Mouse (Mus musculus): ENCODE measurements around the gene Tsfm. TPM values are rescaled to one million over a fixed set of nuclear protein-coding genes. Genes with fewer than 3 reads are reported as not detected.

Gene Tsfm
- polyA plus RNA-seq, 1 experiment from 2014 or later, result 37.1 TPM

DNA sequence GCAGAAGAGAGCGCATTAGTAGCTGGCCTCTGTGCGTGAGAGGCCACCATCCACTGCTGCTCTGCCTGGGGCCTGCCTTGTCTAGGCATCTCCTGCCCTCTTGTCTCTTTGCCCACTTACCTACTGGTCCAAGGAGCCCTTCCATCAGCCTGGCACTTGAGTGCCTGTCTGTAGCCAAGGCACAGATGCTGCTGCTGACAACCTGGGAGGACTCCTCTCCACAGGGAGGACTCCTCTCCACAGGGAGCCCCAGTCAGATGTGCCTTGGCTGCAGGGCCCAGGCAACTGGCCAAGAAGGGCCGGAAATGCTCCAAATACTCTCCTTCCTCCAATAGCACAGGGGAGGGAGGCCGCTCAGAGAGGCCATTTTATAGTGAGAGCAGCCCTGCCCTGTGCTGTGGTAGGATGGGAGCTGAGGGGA is 44.1 kb downstream of the Tsfm start:
- H3K4me3 ChIP-seq (ENCODE audit: low read depth, low read length), result no peak overlapping the region
- no peak overlapping the region for H3K4me2 ChIP-seq (ENCODE audit: low read depth, low read length)
- H3K36me3 ChIP-seq (ENCODE audit: control insufficient read depth, insufficient read depth), result peaks cover under 1% of the 10 kb centered on the region
- H3K4me1 ChIP-seq (ENCODE audit: control insufficient read depth, low read depth, low read length), result peaks cover 61% of the 10 kb centered on the region
- peak overlapping the region; percentile 33; the same call in 1 of the 2 replicates for H3K27ac ChIP-seq (ENCODE audit: low read length)
- peak; percentile 30 for ATAC-seq (ENCODE audit: low read depth)
- 75% methylated on average over 4 of the region's 4 CpGs for WGBS (ENCODE audit: insufficient replicate concordance)
- no peaks in the 10 kb centered on the region for H3K9me3 ChIP-seq (replicated peaks; ENCODE audit: control insufficient read depth, low read length)
- H3K9ac ChIP-seq (ENCODE audit: low read depth, low read length), result no peak overlapping the region
- H3K27me3 ChIP-seq (ENCODE audit: control insufficient read depth, insufficient read depth, low read depth, low read length), result no peaks in the 10 kb centered on the region

- no peak overlapping the region for H3K9ac ChIP-seq (ENCODE audit: low read depth, low read length)
- no peak overlapping the region for H3K27ac ChIP-seq (ENCODE audit: low read length)
- H3K9me3 ChIP-seq (replicated peaks; ENCODE audit: control insufficient read depth, low read length), result no peaks in the 10 kb centered on the region
These were observed 45.1 kb downstream of the Tsfm start for GRCm38 (mm10) chr10:126985579-126985978.

GRCm38 (mm10) chr10:126985127-126985526 is 45.5 kb downstream of the Tsfm start:
- peaks cover 73% of the 10 kb centered on the region for H3K4me1 ChIP-seq (ENCODE audit: control insufficient read depth, low read depth, low read length)
- no peak overlapping the region for H3K4me3 ChIP-seq (ENCODE audit: low read depth, low read length)
- no peak for ATAC-seq (ENCODE audit: low read depth)
- no peaks in the 10 kb centered on the region for H3K27me3 ChIP-seq (ENCODE audit: control insufficient read depth, insufficient read depth, low read depth, low read length)
- H3K9me3 ChIP-seq (replicated peaks; ENCODE audit: control insufficient read depth, low read length), result no peaks in the 10 kb centered on the region
- H3K36me3 ChIP-seq (ENCODE audit: control insufficient read depth, insufficient read depth), result no peaks in the 10 kb centered on the region
- 76% methylated on average over 4 of the region's 4 CpGs for WGBS (ENCODE audit: insufficient replicate concordance)
- H3K4me2 ChIP-seq (ENCODE audit: low read depth, low read length), result no peak overlapping the region
- no peak overlapping the region for H3K27ac ChIP-seq (ENCODE audit: low read length)
- H3K9ac ChIP-seq (ENCODE audit: low read depth, low read length), result no peak overlapping the region

More at GRCm38 (mm10) chr10:126985579-126985978, 45.1 kb downstream of the Tsfm start:
- Histone ChIP-seq H3K4me1 (ENCODE audit: control insufficient read depth, low read depth, low read length) (peaks cover 70% of the 10 kb centered on the region), H3K36me3 (ENCODE audit: control insufficient read depth, insufficient read depth) (no peaks in the 10 kb centered on the region), H3K4me2 (ENCODE audit: low read depth, low read length) (no peak overlapping the region), H3K4me3 (ENCODE audit: low read depth, low read length) (no peak overlapping the region), H3K27me3 (ENCODE audit: control insufficient read depth, insufficient read depth, low read depth, low read length) (no peaks in the 10 kb centered on the region)
- no peak for ATAC-seq (ENCODE audit: low read depth)
- 81% methylated on average over 9 of the region's 9 CpGs for WGBS (ENCODE audit: insufficient replicate concordance)

DNA sequence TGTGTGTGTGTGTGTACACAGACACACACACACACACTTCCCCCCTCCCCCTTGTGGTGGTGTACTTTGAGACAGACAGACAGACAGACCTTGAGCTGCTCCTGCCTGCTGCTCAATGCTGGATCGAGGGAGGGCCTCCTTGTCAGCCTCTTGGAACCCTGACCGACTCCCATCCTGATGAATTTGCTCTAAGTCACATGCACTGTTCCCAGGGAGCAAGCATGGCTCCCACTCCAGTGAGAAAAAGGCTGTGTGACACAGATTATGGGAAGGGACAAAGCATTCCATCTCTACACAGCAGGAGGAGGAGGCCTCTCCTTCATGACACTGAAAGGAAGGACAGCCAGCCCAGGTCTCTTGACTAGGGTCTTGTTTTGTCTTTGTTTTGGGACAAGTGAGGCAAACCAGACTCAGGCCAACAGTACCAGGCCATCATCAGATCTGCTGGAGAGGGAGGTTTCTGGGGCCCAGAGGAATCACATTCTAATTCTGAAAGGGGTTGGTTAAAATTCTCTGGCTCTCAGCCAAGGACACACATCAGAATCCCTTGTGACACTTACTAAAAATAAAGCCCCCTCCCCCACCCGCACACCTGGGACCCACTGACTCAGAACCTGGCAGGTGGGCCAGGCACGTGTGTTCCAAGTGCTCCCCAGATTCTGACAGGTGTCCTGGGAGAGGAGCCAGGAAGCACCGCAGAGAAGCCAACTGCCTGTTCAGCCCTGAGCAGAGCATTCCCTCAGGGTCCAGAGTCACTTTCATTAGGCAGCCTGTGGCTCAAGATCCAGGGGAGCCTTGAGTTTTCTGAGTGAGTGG is 46.2 kb downstream of the Tsfm start:
- no peak overlapping the region for H3K27ac ChIP-seq (ENCODE audit: low read length)
- no peak overlapping the region for H3K9ac ChIP-seq (ENCODE audit: low read depth, low read length)
- no peak overlapping the region for H3K4me2 ChIP-seq (ENCODE audit: low read depth, low read length)

DNA sequence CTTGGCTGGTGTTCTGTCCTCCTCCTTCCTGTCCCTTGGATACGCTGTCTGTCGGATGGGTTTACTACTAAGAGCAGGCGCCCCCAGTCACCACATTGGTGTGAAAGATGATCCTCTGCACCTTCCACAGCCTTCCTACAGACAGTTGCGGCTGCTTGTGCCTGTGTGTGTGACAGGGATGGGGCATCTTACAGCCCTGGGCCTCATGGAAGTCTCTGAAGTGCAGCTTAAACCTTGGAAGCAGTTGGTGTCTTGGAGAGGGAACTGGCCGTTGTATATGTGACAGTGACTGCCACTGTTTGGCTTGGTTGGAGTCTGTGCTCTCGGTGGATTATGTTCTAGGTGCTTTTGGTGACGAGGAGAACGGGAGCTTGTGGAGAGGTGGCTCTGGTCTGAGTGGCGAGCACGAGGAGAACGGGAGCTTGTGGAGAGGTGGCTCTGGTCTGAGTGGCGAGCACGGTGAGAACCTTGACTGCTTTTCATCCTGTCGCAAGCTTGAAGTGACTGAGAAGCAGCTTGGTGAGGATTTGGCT is 47.4 kb downstream of the Tsfm start:
- Histone ChIP-seq H3K4me1 (ENCODE audit: control insufficient read depth, low read depth, low read length) (peaks cover 73% of the 10 kb centered on the region), H3K4me3 (ENCODE audit: low read depth, low read length) (no peak overlapping the region), H3K9me3 (replicated peaks; ENCODE audit: control insufficient read depth, low read length) (no peaks in the 10 kb centered on the region), H3K27me3 (ENCODE audit: control insufficient read depth, insufficient read depth, low read depth, low read length) (no peaks in the 10 kb centered on the region), H3K27ac (ENCODE audit: low read length) (no peak overlapping the region), H3K36me3 (ENCODE audit: control insufficient read depth, insufficient read depth) (no peaks in the 10 kb centered on the region), H3K9ac (ENCODE audit: low read depth, low read length) (no peak overlapping the region), H3K4me2 (ENCODE audit: low read depth, low read length) (no peak overlapping the region)
- WGBS (ENCODE audit: insufficient replicate concordance), result 67% methylated on average over 14 of the region's 14 CpGs
- no peak for ATAC-seq (ENCODE audit: low read depth)

More for the DNA sequence above, 46.2 kb downstream of the Tsfm start:
- no peaks in the 10 kb centered on the region for H3K36me3 ChIP-seq (ENCODE audit: control insufficient read depth, insufficient read depth)
- H3K27me3 ChIP-seq (ENCODE audit: control insufficient read depth, insufficient read depth, low read depth, low read length), result no peaks in the 10 kb centered on the region
- H3K4me3 ChIP-seq (ENCODE audit: low read depth, low read length), result no peak overlapping the region
- H3K4me1 ChIP-seq (ENCODE audit: control insufficient read depth, low read depth, low read length), result peaks cover 76% of the 10 kb centered on the region
- H3K9me3 ChIP-seq (replicated peaks; ENCODE audit: control insufficient read depth, low read length), result no peaks in the 10 kb centered on the region
- WGBS (ENCODE audit: insufficient replicate concordance), result 52% methylated on average over 5 of the region's 5 CpGs
- no peak for ATAC-seq (ENCODE audit: low read depth)

DNA sequence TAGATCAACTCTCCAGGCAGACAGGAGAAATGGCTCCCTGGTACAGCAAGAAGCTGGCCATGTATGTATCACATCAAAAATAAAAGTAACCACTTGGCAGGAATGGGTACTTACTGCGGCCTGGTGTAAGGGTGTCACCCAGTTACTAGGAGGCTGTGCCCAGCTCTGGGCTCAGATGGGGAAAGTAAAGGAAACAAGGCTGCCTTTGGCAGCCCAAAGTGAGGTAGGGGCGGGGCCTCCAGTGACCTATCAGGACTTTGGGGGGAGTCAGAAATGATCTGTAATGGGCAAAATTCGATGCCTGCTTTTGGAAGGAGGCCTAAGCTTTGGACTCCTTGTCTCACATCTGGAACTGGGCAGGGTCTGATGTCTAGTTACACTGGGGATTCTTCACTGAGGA is 48.9 kb downstream of the Tsfm start:
- H3K36me3 ChIP-seq (ENCODE audit: control insufficient read depth, insufficient read depth), result no peaks in the 10 kb centered on the region
- peaks cover 67% of the 10 kb centered on the region for H3K4me1 ChIP-seq (ENCODE audit: control insufficient read depth, low read depth, low read length)
- no peak for ATAC-seq (ENCODE audit: low read depth)
- 53% methylated on average over 3 of the region's 3 CpGs for WGBS (ENCODE audit: insufficient replicate concordance)
- peak overlapping the region; percentile 10; the same call in 1 of the 2 replicates for H3K4me2 ChIP-seq (ENCODE audit: low read depth, low read length)
- H3K27me3 ChIP-seq (ENCODE audit: control insufficient read depth, insufficient read depth, low read depth, low read length), result no peaks in the 10 kb centered on the region
- no peak overlapping the region for H3K9ac ChIP-seq (ENCODE audit: low read depth, low read length)
- H3K27ac ChIP-seq (ENCODE audit: low read length), result no peak overlapping the region
- no peaks in the 10 kb centered on the region for H3K9me3 ChIP-seq (replicated peaks; ENCODE audit: control insufficient read depth, low read length)
- H3K4me3 ChIP-seq (ENCODE audit: low read depth, low read length), result no peak overlapping the region

DNA sequence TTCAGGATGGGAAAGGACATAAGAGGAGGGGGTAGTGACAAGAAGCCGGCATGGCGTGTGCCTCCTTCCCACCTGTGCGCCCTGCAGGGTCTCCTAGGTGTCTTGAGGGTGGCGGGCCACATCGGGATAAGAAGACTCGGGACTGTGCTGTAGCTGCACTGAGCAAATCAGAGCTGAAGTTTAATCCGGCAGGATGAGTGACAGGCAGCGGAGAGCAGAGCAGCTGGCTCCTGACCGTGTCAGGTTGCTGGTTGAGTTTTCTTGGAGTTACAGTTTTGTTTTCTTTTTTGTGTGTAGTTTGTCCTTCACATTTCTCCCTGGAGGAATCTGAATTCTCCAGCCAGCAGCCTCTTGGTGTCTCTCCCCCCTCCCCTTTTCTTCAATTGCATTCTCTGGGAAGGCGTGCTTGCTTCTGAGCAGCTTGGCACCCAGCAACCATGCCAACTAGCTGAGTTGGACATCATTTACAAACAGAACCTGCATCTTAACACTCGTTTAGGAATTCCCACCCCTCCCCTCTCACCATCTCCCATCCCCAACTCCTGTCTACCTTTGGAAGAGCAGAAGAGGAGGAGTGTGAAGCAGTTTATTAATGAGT is 49.6 kb downstream of the Tsfm start:
- H3K27ac ChIP-seq (ENCODE audit: low read length), result no peak overlapping the region
- H3K4me2 ChIP-seq (ENCODE audit: low read depth, low read length), result peak overlapping the region; percentile 91
- WGBS (ENCODE audit: insufficient replicate concordance), result 50% methylated on average over 11 of the region's 11 CpGs
- peak overlapping the region; percentile 85 for H3K4me3 ChIP-seq (ENCODE audit: low read depth, low read length)
- no peaks in the 10 kb centered on the region for H3K27me3 ChIP-seq (ENCODE audit: control insufficient read depth, insufficient read depth, low read depth, low read length)
- H3K4me1 ChIP-seq (ENCODE audit: control insufficient read depth, low read depth, low read length), result peaks cover 61% of the 10 kb centered on the region
- no peak overlapping the region for H3K9ac ChIP-seq (ENCODE audit: low read depth, low read length)
- no peaks in the 10 kb centered on the region for H3K36me3 ChIP-seq (ENCODE audit: control insufficient read depth, insufficient read depth)
- no peaks in the 10 kb centered on the region for H3K9me3 ChIP-seq (replicated peaks; ENCODE audit: control insufficient read depth, low read length)
- ATAC-seq (ENCODE audit: low read depth), result no peak

- Histone ChIP-seq H3K9ac (ENCODE audit: low read depth, low read length) (peak overlapping the region; percentile 87), H3K36me3 (ENCODE audit: control insufficient read depth, insufficient read depth) (no peaks in the 10 kb centered on the region), H3K27ac (ENCODE audit: low read length) (peak overlapping the region; percentile 94; the same call in 1 of the 2 replicates), H3K4me1 (ENCODE audit: control insufficient read depth, low read depth, low read length) (peaks cover 60% of the 10 kb centered on the region), H3K9me3 (replicated peaks; ENCODE audit: control insufficient read depth, low read length) (no peaks in the 10 kb centered on the region), H3K4me2 (ENCODE audit: low read depth, low read length) (peak overlapping the region; percentile 91), H3K4me3 (ENCODE audit: low read depth, low read length) (peak overlapping the region; percentile 85), H3K27me3 (ENCODE audit: control insufficient read depth, insufficient read depth, low read depth, low read length) (no peaks in the 10 kb centered on the region)
- WGBS (ENCODE audit: insufficient replicate concordance), result 12% methylated on average over 16 of the region's 16 CpGs
- ATAC-seq (ENCODE audit: low read depth), result no peak
These were observed 50.3 kb downstream of the Tsfm start for GRCm38 (mm10) chr10:126980221-126980932.

All from liver, embryonic 16.5 days (tissue).